Mouse (Mus musculus): ENCODE results near the gene Prm3. TPM values are rescaled to one million over a fixed set of nuclear protein-coding genes. Genes with fewer than 3 reads are reported as not detected.

Prm3 gene
- not detected for total RNA-seq (2021)
- long read RNA-seq, experiment 1, result 0 reads
- long read RNA-seq, experiment 2, result 0 reads

GRCm38 (mm10) chr16:10790702-10791101, at the start of gene Prm3:
Gene Prm3, minus strand, starts transcription at chr16:10790914.
- no peak for DNase-seq (ENCODE audit: low spot score in 2 of 2)

DNA sequence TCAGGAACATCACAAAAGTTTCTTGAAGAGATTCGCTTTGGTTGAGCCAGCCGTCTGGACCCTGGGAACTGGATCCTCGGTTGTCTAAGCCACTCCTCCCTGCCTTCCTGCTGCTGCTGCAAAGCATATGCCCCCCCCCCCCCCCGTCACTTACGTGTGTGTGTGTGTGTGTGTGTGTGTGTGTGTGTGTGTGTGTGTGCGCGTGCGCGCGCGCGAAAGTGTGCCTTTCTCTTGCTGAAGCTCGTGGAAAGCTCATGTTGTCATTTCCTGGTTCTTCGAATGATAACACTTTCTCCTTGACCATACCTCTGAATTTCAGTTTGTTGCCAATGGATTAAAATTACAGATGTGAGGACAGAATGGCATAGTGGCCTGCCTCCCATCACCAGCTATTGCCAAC, 49.3 kb upstream of the Prm3 start:
- DNase-seq (ENCODE audit: low spot score in 2 of 2), result no peak

DNA sequence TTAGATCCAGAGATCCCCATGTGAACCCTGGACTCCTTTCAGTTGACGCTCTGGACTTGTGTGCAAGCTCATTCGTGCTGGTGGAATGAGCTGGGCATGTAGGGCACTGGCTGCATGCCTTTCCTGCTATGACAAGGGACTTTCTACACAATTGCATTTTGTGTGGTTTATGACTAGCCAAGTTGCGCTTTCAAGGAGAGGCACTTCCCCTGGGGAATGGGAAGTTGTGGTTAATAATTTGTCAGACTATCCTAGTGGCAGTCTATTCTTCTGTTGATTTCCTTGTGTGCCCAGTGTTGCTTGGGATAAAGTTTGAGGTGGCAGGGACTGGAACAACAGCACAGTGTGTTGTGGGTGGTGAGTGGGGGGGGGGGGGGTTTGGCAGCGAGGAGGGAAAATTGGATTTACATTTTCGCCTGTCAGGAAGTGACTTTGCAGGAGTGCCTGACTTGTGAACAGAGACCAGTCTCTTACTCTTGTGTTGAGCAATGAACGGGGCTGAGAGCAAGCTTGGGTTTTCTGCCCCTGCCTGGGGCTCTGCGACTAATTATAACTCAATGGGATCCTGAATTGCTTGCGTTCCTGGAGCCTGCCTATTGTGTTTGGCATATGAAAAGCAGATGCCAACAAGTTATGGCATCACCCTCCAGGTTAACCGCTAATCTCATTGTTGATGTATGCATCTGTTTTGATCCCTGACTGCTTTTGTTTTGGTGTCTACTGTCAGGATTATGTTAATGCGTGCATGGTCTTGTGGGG, 48.0 kb upstream of the Prm3 start:
- no peak for DNase-seq (ENCODE audit: low spot score in 2 of 2)

GRCm38 (mm10) chr16:10837903-10838302, 47.2 kb upstream of the Prm3 start:
- DNase-seq (ENCODE audit: low spot score in 2 of 2), result no peak

DNA sequence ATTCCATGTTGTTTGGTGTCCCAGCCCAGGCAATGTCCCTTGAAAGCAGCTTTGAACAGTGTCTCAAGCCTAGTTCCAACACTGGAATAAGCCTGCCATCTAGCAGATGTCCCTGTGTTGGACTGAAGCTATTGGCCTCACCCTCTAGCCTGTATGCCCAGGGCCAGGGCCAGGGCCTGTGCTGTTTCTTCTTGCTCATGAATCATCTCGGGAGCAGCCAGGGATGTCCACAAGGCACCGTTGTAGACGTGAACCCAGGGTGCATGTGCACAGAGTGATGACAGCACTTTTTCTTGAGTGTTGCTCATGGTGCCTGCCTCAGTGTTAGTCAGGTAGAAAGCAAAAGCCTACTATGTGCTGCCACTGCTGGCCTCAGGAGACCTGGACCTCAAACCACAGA, 46.5 kb upstream of the Prm3 start:
- no peak for DNase-seq (ENCODE audit: low spot score in 2 of 2)

GRCm38 (mm10) chr16:10836388-10836787, 45.7 kb upstream of the Prm3 start:
- no peak for DNase-seq (ENCODE audit: low spot score in 2 of 2)

- peak; percentile 78 to 84 for DNase-seq (ENCODE audit: low spot score in 2 of 2)
These were observed 44.3 kb upstream of the Prm3 start, which contains the start of gene Rmi2 for GRCm38 (mm10) chr16:10834911-10835587. Gene Rmi2, plus strand, starts transcription at chr16:10835059.

- no peak for DNase-seq (ENCODE audit: low spot score in 2 of 2)
These were observed 43.8 kb upstream of the Prm3 start for GRCm38 (mm10) chr16:10834542-10834910.

DNA sequence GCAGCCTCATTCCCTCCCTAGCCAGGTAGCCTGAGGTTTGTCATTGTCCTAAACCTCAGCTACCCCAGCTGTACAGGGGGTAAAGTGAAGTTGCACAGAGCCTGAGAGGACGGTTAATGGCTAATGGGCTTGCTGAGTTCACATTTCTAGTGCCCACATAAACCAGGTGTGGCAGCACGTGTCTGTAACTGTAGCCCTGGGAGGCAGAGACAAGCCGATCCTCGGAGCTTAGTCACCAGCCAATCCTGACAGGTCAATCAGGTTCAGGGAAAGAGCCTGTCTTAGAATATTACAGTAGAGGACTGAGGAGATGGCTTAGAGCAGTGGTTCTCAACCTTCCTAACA, 37.7 kb upstream of the Prm3 start:
- DNase-seq (ENCODE audit: low spot score in 2 of 2), result no peak

DNA sequence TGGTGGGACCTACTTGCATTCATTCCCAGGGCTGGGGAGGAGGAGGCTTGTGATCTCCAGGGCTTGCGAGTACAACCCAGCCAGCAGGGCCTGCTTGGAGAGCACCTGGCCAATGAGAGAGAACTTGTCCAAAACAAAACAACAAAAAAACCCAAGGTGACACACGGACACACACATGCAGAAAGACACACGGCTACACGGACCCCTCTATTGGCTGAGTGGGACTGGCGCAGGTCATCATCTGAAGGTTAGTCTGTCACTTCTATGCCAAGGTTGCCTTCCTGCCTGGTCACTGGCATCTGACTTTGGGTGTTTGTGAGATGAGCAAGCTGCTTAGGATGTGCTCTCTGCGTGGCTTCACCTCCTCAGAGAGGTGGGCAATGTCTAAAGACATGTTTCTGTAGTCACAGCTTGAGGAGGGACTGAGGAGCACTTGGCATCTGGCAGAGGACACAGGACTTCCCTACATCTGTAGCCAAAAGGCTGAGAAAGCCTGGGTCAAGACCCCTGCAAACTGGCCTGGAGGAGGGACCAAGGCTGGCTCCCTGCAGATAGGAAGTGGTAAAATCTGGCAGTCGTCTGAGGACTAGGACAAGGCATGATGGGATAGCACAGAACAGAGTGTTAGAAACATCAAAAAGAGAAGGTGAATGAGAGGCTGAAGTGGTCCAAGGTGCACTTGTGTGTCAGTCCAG, 37.2 kb upstream of the Prm3 start:
- no peak for DNase-seq (ENCODE audit: low spot score in 2 of 2)

DNA sequence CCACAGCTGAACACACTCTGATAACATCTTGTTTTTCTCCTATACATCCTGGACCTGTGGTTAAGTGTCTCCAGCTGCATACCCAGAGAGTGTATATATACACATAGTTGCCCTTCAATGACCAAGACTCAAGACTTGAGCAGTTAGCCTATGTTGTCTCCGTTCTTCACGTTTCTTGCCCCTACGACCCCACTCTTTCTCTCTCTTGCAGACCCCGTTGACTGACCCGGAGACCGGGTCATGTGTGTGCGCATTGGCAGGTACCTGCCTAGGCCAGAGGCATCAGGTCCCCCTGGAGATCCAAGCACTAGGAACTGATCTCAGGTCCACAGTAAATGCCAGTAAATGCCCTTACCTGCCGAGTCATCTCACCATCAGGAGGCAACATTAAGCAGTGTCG, 36.6 kb upstream of the Prm3 start:
- no peak for DNase-seq (ENCODE audit: low spot score in 2 of 2)

GRCm38 (mm10) chr16:10825840-10826239, 35.1 kb upstream of the Prm3 start:
- DNase-seq (ENCODE audit: low spot score in 2 of 2), result no peak

- no peak for DNase-seq (ENCODE audit: low spot score in 2 of 2)
These were observed 33.8 kb upstream of the Prm3 start for GRCm38 (mm10) chr16:10824536-10824935.

- no peak for DNase-seq (ENCODE audit: low spot score in 2 of 2)
These were observed 30.7 kb upstream of the Prm3 start for GRCm38 (mm10) chr16:10821387-10821786.

DNA sequence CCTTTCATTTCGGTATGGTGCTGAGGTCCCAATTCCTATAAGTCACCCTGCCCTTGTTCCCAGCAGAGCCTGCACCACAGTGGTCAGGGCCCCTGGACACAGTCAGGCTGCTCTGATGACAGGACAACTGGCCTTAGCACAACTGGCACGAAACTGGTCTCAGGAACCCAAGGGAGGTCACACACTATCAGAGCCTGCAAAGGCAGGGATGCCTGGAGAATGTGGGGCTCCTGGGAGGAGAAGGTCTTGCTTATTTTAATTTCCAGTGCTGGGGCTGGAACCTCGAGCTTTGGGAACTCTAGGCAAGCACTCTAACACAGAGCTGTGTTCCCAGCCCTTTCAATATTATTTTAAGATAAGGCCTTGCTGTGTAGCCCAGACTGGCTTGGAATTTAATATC, 29.3 kb upstream of the Prm3 start:
- no peak for DNase-seq (ENCODE audit: low spot score in 2 of 2)

GRCm38 (mm10) chr16:10818579-10819135, 27.9 kb upstream of the Prm3 start:
- DNase-seq (ENCODE audit: low spot score in 2 of 2), result no peak

DNA sequence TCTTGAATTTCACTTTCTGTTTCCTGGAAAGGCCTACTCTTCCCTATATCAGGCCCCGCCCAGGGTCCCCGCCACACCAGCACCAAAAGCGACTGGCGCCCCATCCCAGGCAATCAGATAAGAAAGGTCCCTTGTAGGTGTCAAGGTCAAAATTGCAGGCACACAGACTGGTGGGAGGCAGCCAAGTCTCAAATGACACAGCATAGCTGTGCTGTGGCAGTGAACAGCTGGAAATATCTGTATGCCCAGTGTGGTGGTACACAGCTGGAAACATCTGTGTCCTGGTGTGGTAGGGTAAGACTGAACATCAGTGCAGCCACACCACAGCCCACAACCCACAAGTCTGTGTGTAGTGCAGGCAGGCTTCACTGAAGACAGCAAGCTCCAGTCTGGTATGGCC, 24.1 kb upstream of the Prm3 start:
- DNase-seq (ENCODE audit: low spot score in 2 of 2), result no peak

DNA sequence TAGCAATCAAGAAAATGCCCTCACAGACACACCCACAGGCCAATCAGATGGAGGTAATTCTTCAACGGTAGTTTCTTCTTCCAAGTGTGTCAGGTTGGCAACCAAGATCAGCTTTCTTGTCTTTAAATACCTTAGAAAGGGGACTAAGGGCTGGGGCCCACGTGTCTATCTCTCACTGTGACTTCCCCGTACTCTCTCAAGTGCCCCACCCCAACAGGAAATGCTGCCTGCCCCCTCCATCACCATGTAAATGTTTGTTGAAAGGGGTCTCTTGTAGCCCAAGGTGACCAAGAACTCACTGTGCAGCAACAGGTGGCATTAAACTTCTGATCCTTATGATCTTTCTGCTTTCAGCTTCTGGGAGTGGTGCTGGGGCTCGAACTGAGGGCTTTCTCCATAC, 23.0 kb upstream of the Prm3 start:
- no peak for DNase-seq (ENCODE audit: low spot score in 2 of 2)

GRCm38 (mm10) chr16:10812865-10813371, 22.2 kb upstream of the Prm3 start, which contains the start of gene Gm11172:
Gene Gm11172, plus strand, starts transcription at chr16:10812915.
- DNase-seq (ENCODE audit: low spot score in 2 of 2), result no peak

GRCm38 (mm10) chr16:10810376-10810775, 19.7 kb upstream of the Prm3 start:
- DNase-seq (ENCODE audit: low spot score in 2 of 2), result no peak

DNA sequence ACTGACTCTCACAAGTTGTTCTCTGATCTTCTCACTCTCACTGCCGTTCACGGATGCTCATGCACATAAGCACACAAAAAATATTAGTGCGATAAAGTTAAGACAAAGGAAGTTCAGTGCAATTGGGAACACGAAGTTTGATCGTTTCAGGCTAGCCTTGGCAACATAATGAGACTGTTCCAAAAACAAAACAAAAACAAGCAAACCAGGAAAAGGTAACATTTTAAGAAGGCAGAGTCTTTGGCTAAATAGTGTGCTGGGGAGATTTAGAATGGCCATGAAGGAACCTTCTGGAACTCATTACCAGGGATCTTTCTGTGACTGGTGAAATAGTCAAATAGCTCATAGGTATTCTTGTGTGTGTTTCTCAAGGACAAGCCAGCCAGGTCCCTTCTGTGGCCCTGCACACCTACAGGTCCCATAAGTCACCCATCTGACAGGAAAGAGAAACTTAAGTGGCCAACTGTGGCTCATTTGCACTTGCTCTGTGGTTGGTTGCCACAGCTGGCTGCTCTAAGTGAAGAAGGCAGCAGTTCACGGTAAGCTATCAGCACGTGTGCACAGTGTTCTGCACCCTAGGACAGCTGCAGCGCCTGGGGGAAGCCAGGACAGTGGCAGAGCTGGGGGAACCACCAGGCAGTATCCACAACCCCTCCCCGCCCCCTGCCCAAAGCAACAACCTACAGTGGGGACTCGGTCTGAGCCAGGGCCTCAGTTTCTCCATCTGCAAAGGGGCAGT, 15.2 kb upstream of the Prm3 start, which contains the start of gene Prm1:
TSS of gene Prm1 (minus strand) at position 51 of the 739 bp plus-strand sequence.
- no peak for DNase-seq (ENCODE audit: low spot score in 2 of 2)

Data from left cerebral cortex, adult 18-20 months (tissue).